Mouse (Mus musculus): ENCODE results near the gene Camk2g. TPM values are rescaled to one million over a fixed set of nuclear protein-coding genes. Genes with fewer than 3 reads are reported as not detected.

Camk2g gene
- polyA plus RNA-seq, 1 experiment from 2014 or later: 140 TPM

DNA sequence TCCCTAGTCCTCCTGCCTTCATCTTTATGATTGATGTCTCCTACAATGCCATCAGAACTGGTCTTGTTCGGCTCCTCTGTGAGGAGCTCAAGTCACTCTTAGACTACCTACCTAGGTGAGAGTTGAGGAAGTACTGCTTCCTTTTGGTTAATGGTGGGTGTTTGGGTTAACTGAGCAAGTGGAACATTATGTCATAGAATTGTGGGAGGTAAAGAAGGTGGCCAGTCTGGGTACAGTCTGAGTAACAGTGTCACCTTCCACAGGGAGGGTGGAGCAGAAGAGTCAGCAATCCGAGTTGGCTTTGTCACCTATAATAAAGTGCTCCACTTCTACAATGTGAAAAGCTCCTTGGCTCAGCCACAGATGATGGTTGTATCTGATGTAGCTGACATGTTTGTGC lies 104.9 kb downstream of the Camk2g start:
- Histone ChIP-seq H3K27me3 (replicated peaks) (no peaks in the 10 kb centered on the region), H3K9me3 (no peaks in the 10 kb centered on the region), H3K4me3 (no peak overlapping the region), H3K36me3 (replicated peaks) (peaks cover 92% of the 10 kb centered on the region), H3K9ac (no peak overlapping the region), H3K27ac (no peak overlapping the region), H3K4me1 (peaks cover under 1% of the 10 kb centered on the region; the same call in 1 of the 2 replicates), H3K4me2 (no peak overlapping the region)
- WGBS: 94% methylated on average over 2 of the region's 2 CpGs
- no peak for ATAC-seq (replicated peaks)

GRCm38 (mm10) chr14:20686576-20686975 lies 107.3 kb downstream of the Camk2g start:
- H3K4me2 ChIP-seq: no peak overlapping the region
- H3K27me3 ChIP-seq (replicated peaks): no peaks in the 10 kb centered on the region
- H3K36me3 ChIP-seq (replicated peaks): peaks cover 92% of the 10 kb centered on the region
- ATAC-seq (replicated peaks): no peak
- H3K4me1 ChIP-seq: no peaks in the 10 kb centered on the region
- 97% methylated on average over 3 of the region's 3 CpGs for WGBS
- no peak overlapping the region for H3K27ac ChIP-seq
- no peaks in the 10 kb centered on the region for H3K9me3 ChIP-seq
- no peak overlapping the region for H3K4me3 ChIP-seq
- H3K9ac ChIP-seq: no peak overlapping the region

Small RNA genes within 50 kb of the gene (microRNA-seq; reads per million reads assigned to microRNA genes)
- 0.74 reads per million for gene Mir6946

Other genes with a start within 250 kb of the Camk2g start
- 89.3 and 95.9 TPM in 2 replicates for gene Ppp3cb, start 247.5 kb downstream of the Camk2g start, polyA plus RNA-seq (2015; fragmentation: Nextera tagmentation; extraction: Ambion mirVana)
- gene Usp54, start 153.0 kb downstream of the Camk2g start, polyA plus RNA-seq (2015; fragmentation: Nextera tagmentation; extraction: Ambion mirVana): 13.4 and 14.5 TPM in 2 replicates
- gene Myoz1, start 137.5 kb downstream of the Camk2g start, polyA plus RNA-seq (2015; fragmentation: Nextera tagmentation; extraction: Ambion mirVana): 0.17 and 0.50 TPM in 2 replicates
- 0.14 and 0.23 TPM in 2 replicates for gene Synpo2l, start 125.7 kb downstream of the Camk2g start, polyA plus RNA-seq (2015; fragmentation: Nextera tagmentation; extraction: Ambion mirVana)
- 97.2 and 101 TPM in 2 replicates for gene Sec24c, start 119.8 kb downstream of the Camk2g start, polyA plus RNA-seq (2015; fragmentation: Nextera tagmentation; extraction: Ambion mirVana)
- gene Fut11, start 99.1 kb downstream of the Camk2g start, polyA plus RNA-seq (2015; fragmentation: Nextera tagmentation; extraction: Ambion mirVana): 30.0 and 30.7 TPM in 2 replicates
- gene Chchd1, start 91.1 kb downstream of the Camk2g start, polyA plus RNA-seq (2015; fragmentation: Nextera tagmentation; extraction: Ambion mirVana): 153 and 165 TPM in 2 replicates
- gene Zswim8, start 86.5 kb downstream of the Camk2g start, polyA plus RNA-seq (2015; fragmentation: Nextera tagmentation; extraction: Ambion mirVana): 56.5 and 57.8 TPM in 2 replicates
- gene Ndst2, start 59.5 kb downstream of the Camk2g start, polyA plus RNA-seq (2015; fragmentation: Nextera tagmentation; extraction: Ambion mirVana): 19.4 and 19.9 TPM in 2 replicates
- 0.23 and 0.31 TPM in 2 replicates for gene Plau, start 42.6 kb upstream of the Camk2g start, polyA plus RNA-seq (2015; fragmentation: Nextera tagmentation; extraction: Ambion mirVana)
- 12.2 and 12.8 TPM in 2 replicates for gene Vcl, start 135.3 kb upstream of the Camk2g start, polyA plus RNA-seq (2015; fragmentation: Nextera tagmentation; extraction: Ambion mirVana)